Mouse (Mus musculus) brain, adult 2 months (tissue): ENCODE data around the gene Scamp3.
"Not testable (repeated sequence)": the region's sequence is repeated elsewhere in the genome, so short reads cannot be mapped to it uniquely, and the experiment has no call there.

Experiments
- DNase-seq: peaks from one replicate; pipeline ENCODE4 v3.0.0; 2011; ENCODE audit warnings: low read depth, low spot score

Scamp3 gene

GRCm38 (mm10) chr3:89177242-89178106 lies at the start of gene Scamp3:
Scamp3 (plus strand) TSS chr3:89177473.
- DNase-seq: peak; percentile 99

GRCm38 (mm10) chr3:89129908-89130307 lies 47.4 kb upstream of the Scamp3 start:
- DNase-seq: no peak

- peak; percentile 90 for DNase-seq
Measured at GRCm38 (mm10) chr3:89131816-89132215, 45.5 kb upstream of the Scamp3 start.

- DNase-seq: peak; percentile 73
Measured at GRCm38 (mm10) chr3:89132285-89133062, 44.8 kb upstream of the Scamp3 start.

GRCm38 (mm10) chr3:89133063-89133450 lies 44.2 kb upstream of the Scamp3 start:
- DNase-seq: no peak

- DNase-seq: no peak
Measured at GRCm38 (mm10) chr3:89133752-89134151, 43.5 kb upstream of the Scamp3 start.

DNA sequence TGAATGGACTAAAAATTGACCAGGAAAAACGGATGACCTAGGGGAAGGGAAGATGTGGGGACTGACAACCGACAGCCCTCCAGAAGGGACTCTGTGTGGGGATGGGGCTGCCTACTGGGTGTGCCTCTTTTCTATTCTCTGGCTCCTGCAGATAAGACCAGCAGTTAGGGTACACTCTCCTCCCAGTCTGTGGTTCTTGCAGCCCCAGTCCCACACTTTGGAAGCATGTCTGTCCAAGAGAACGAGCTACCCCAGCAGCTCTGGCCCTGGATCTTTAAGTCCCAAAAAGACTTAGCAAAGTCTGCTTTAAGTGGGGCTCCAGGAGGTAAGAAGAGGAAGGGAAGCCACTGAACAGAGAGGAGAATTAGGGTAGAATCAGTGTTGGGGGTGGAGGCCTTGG lies 41.3 kb upstream of the Scamp3 start, which contains the start of gene Pklr:
TSS of gene Pklr (plus strand) at position 185 of the 400 bp plus-strand sequence.
- no peak for DNase-seq

DNA sequence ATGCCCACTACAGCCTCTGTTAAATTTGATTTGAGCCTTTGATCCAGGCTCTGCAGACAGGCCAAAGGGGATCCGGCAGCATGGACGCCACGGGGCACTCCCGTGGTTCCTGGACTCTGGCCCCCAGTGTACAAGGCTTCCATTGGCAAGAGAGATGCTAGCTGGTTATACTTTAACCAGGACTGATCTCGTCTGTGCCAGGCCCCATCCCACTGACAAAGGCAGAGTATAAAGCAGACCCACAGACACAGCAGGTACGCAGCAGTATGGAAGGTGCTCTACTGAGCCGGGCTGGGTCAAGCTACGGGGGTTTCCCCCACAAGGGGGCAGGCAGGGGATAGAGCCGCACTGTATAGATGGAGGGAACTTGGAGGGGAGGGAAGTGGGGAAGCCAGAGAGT lies 40.9 kb upstream of the Scamp3 start:
- DNase-seq: no peak

GRCm38 (mm10) chr3:89144821-89145220 lies 32.5 kb upstream of the Scamp3 start:
- DNase-seq: no peak

DNA sequence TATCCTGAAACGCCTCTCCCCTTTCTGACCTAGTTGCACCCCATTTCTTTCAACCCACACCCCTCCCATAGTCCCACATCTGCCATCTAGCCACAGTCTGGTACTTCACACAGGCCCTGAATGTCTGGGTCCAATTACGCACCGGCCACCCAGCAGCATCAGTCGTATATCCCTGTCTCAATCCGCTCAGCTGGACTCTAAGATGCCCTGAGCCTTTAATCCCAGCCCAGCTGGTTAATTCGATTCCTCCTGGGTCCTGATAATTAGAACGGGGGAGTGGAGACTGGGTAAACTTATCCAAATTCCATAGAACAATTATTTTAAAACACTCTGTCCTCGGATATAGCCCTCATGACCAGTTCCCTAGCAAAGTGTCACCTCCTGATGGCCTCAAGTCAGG lies 31.7 kb upstream of the Scamp3 start:
- no peak for DNase-seq

DNA sequence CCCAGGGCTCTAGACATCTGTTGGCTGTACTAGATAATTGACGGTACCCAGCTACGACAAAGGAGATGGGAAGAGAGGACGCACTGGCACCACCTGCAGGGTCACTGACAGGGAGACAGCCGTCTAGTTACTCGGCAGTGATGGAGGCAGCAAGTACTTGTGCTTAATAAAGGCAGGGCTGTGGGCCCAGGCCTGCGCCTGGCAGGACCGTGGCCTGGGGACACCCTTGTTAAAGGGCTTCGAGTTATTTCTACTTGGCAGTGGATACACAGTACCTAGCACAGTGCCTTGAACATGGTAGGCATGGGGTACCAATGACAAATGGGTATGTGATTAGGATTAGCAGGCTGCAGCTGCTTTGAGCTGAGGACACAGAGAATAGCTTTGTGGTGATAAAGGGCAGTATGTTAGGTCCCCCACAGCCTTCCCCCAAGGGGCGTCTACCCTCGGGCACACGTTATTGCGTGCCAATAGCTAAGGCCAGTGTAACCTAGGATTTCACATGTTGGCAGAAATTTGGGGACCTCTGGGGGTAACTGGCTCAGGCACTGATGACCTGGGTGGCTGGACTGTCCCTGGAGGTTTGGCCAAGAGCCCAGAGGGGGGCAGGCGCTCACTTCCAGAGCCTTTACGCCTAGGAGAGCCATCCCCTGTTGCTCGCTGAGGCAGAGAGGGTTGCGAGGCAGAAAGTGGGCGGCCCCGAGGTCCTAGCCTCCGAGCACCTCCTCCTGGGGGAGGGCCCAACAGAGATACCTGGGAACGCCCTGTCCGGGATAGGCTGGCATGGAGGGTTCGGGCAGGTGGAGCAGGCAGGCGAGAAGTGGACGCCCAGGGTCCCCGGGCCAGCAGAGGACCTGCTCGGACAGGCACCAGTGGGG lies 29.9 kb upstream of the Scamp3 start:
- no peak for DNase-seq

DNA sequence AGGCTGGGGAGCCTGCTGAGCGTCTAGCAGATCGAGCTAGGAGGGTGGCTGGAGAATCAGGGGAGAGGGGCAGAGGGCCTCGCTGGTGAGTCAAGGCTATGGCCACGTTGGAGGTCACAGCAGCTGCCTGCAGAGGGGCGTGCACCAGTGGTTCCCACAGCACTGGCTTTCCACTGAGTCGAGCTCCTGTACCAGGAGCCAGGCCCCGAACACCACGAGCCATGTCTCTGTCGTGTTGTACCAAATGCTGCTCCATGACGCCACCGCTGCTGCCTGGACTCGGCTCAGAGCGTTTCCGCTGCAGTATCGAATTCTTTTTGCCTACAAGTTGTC lies 29.3 kb upstream of the Scamp3 start:
- no peak for DNase-seq

GRCm38 (mm10) chr3:89148567-89148966 lies 28.7 kb upstream of the Scamp3 start:
- no peak for DNase-seq

- no peak for DNase-seq
Measured at GRCm38 (mm10) chr3:89152084-89152835, 25.0 kb upstream of the Scamp3 start.

DNA sequence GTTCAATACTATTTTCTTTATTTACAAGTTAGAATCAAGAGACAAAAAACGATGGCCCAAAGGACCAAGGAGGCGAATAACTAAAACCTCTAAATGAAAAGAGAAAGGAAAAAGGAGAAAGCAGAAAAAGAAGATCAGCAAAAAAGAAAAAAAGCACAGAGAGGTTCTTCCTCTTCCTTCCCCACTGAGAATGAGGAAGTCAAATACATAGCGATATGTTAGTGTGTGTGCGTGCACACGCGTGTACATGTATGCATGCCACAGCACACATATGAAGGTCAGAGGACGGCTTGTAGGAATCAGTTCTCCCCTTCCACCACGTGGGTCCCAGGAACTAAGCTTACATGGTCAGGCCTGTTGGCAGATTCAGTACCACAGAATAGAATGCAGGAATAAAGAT lies 20.3 kb upstream of the Scamp3 start:
- no peak for DNase-seq

- DNase-seq: peak; percentile 70
Measured at GRCm38 (mm10) chr3:89158651-89159050, 18.6 kb upstream of the Scamp3 start.

DNA sequence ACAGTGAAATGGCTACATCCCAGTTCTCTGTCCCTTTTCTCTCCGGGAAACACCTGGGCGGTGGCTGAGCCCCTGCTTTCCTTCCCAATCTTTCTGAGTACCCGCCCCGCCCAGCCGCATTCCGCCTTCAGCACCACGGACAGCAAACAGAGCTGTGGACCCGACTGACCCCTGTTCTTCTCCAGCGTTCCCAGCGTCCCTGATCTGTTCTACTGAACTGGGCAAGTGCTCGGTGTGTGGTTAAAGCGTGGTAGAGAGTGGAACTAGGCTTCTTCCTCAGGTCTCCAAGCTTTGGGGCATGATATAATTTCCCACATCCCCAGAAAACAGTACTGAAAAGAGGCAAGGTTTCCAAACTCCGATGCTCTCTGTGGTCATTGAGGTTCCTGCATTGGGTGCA lies 18.1 kb upstream of the Scamp3 start:
- peak; percentile 19 for DNase-seq

DNA sequence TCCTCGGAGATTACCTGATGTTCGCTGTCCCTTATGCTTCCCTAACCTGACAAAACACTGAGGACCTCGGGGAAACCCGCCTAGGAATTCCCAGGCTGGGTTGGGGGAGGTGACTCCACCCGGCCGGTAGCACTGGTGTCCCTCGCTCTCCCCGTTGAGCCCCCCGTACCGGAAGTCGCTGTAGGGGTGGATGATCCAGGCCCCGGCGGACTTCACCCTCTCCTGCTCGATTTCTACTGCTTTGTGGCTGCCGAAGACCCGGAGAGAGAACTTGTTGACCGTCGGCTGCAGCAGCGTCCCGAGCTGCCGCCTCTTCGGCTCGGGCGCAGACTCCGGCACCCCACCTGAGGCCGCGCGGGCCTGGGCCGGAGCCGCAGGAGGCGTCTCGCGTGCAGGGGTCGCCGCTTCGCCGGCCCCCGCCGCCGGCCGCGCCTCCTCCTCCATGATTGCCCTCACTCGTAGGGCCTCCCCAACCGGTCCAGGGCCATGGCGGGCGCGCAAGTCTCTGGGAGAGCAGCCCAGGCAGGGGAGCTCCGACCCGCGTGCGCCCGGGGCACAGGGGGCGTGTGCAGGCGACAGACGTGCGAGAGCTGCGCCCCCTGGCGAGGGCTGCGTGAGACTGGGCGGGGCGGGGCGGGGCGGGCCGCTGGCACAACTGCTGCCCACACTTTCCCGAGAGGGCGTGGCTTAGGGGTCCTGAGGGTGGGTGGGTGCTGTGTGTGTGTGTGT lies 17.5 kb upstream of the Scamp3 start, which contains the start of gene Hcn3:
TSS of gene Hcn3 (minus strand) at position 581 of the 729 bp plus-strand sequence.
- DNase-seq: peak; percentile 82

GRCm38 (mm10) chr3:89161207-89161606 lies 16.1 kb upstream of the Scamp3 start:
- DNase-seq: not testable (repeated sequence)

GRCm38 (mm10) chr3:89161786-89162185 lies 15.5 kb upstream of the Scamp3 start:
- no peak for DNase-seq
